Mouse (Mus musculus) olfactory bulb, adult 2 months (tissue): ENCODE data around the gene Arid1b.

ENCODE experiments used
- CTCF ChIP-seq: fragments of 200-500 bp; IDR thresholded peaks from 2 replicates; pipeline ENCODE4 v1.5.1; 2012; ENCODE audit warnings: low read depth, mild to moderate bottlenecking, low read length, moderate library complexity; ENCODE audit not compliant: insufficient read depth
- POLR2A ChIP-seq: fragments of 200-500 bp; IDR thresholded peaks from 2 replicates; pipeline ENCODE4 v1.6.1; 2012; ENCODE audit warnings: mild to moderate bottlenecking, low read depth, low read length, moderate library complexity; ENCODE audit not compliant: insufficient read depth

GRCm38 (mm10) chr17:5178534-5178933 is 184.4 kb downstream of the Arid1b start:
- TF ChIP-seq POLR2A: no peak
- no peak for TF ChIP-seq CTCF
